Mouse (Mus musculus) lung, embryonic 14.5 days (tissue): Measurements from ENCODE around the gene Abl1. TPM values are rescaled to one million over a fixed set of nuclear protein-coding genes. Genes with fewer than 3 reads are reported as not detected.
"Not testable (repeated sequence)": the region's sequence is repeated elsewhere in the genome, so short reads cannot be mapped to it uniquely, and the experiment has no call there.

ENCODE experiments used
- ATAC-seq: fragments of 200-750 bp; cut with Nextera tagmentation; 2 replicates; pipeline ENCODE4 v1.8.0; 2017; ENCODE audit warnings: mild to moderate bottlenecking, moderate TSS enrichment, moderate library complexity; ENCODE audit not compliant: insufficient read depth
- DNase-seq: peaks from one replicate; pipeline ENCODE4 v3.0.0-alpha.2; 2015
- H3K27ac ChIP-seq: fragments of 300-500 bp; sonication (generic); 2 replicates; pipeline ENCODE4 v1.5.1; 2014; ENCODE audit warnings: low read depth, mild to moderate bottlenecking, moderate library complexity
- H3K27me3 ChIP-seq: fragments of 300-500 bp; sonication (generic); 2 replicates; pipeline ENCODE4 v1.6.1; 2014; ENCODE audit warnings: low read length, control low read depth; ENCODE audit not compliant: insufficient read depth
- H3K36me3 ChIP-seq: fragments of 300-500 bp; sonication (generic); 2 replicates; pipeline ENCODE4 v1.6.1; 2014; ENCODE audit warnings: control low read depth; ENCODE audit not compliant: insufficient read depth
- H3K4me1 ChIP-seq: fragments of 300-500 bp; sonication (generic); 2 replicates; pipeline ENCODE4 v1.6.1; 2014; ENCODE audit warnings: antibody characterized with exemption, control low read depth; ENCODE audit not compliant: insufficient read depth
- H3K4me2 ChIP-seq: fragments of 300-500 bp; sonication (generic); 2 replicates; pipeline ENCODE4 v1.6.1; 2014; ENCODE audit warnings: mild to moderate bottlenecking
- H3K4me3 ChIP-seq: fragments of 300-500 bp; sonication (generic); 2 replicates; pipeline ENCODE4 v1.5.1; 2014; ENCODE audit warnings: low read depth, low read length
- H3K9ac ChIP-seq: fragments of 300-500 bp; sonication (generic); 2 replicates; pipeline ENCODE4 v1.6.1; 2014
- H3K9me3 ChIP-seq: fragments of 300-500 bp; sonication (generic); 2 replicates; pipeline ENCODE4 v1.6.1; 2016; ENCODE audit warnings: low read depth, low read length, control low read depth
- CTCF ChIP-seq: IDR thresholded peaks from 2 replicates; pipeline ENCODE4 v1.5.1; 2016; ENCODE audit warnings: antibody characterized with exemption, low read depth
- WGBS: fragments of 180-500 bp; shearing (Covaris S2); extraction: QIAGEN DNeasy Blood & Tissue Kit; methylation state at CpG from one replicate; pipeline ENCODE4 v1.1.7; 2014; 5-methylcytosine and 5-hydroxymethylcytosine counted together
- polyA plus RNA-seq: library from polyadenylated mRNA; unstranded; fragments of >200 nt; fragmentation: Nextera tagmentation; extraction: Ambion mirVana; gene quantifications from 2 replicates; pipeline ENCODE4 v1.2.1, GENCODE M21; 2014

Gene Abl1
- polyA plus RNA-seq, 1 experiment from 2014 or later = 54.4 TPM

- H3K9ac ChIP-seq = no peak overlapping the region
- H3K27ac ChIP-seq = no peak overlapping the region
- no peaks in the 10 kb centered on the region for H3K27me3 ChIP-seq
- 27% methylated on average over 4 of the region's 4 CpGs for WGBS
- H3K4me3 ChIP-seq = no peak overlapping the region
- H3K9me3 ChIP-seq = no peaks in the 10 kb centered on the region
- peak; percentile 70 for TF ChIP-seq CTCF
- 0 out of 2 replicates have a peak, but pooled peaks cover 6% of the 10 kb centered on the region for H3K4me1 ChIP-seq
- DNase-seq (peak; percentile 65), ATAC-seq (no peak)
- peaks cover under 1% of the 10 kb centered on the region; the same call in 1 of the 2 replicates for H3K36me3 ChIP-seq
- no peak overlapping the region for H3K4me2 ChIP-seq
Observed at GRCm38 (mm10) chr2:31667332-31667731, 20.8 kb upstream of the Abl1 start.

GRCm38 (mm10) chr2:31670551-31671035 lies 17.6 kb upstream of the Abl1 start, which contains the start of gene Exosc2:
Exosc2 (plus strand) TSS chr2:31670715.
- H3K9ac ChIP-seq = peak within 1 kb of the TSS; percentile 86
- DNase-seq = peak; percentile 98

GRCm38 (mm10) chr2:31678641-31679040 lies 9.5 kb upstream of the Abl1 start:
- Histone ChIP-seq H3K9ac (no peak overlapping the region), H3K4me2 (no peak overlapping the region), H3K27ac (no peak overlapping the region), H3K27me3 (no peaks in the 10 kb centered on the region), H3K4me1 (no peaks in the 10 kb centered on the region), H3K4me3 (no peak overlapping the region), H3K36me3 (peaks cover 76% of the 10 kb centered on the region), H3K9me3 (no peaks in the 10 kb centered on the region)
- ATAC-seq (no peak), DNase-seq (no peak)
- WGBS = 91% methylated on average over 6 of the region's 6 CpGs
- no peak for TF ChIP-seq CTCF

More at GRCm38 (mm10) chr2:31670551-31671035, 17.6 kb upstream of the Abl1 start, which contains the start of gene Exosc2:
- no peaks in the 10 kb centered on the region for H3K9me3 ChIP-seq
- peak within 1 kb of the TSS; percentile 83 for H3K4me3 ChIP-seq
- ATAC-seq = peak; percentile 98
- WGBS = 1% methylated on average over 27 of the region's 27 CpGs
- no peak for TF ChIP-seq CTCF
- no peaks in the 10 kb centered on the region for H3K27me3 ChIP-seq
- H3K4me1 ChIP-seq = 0 out of 2 replicates have a peak, but pooled peaks cover 2% of the 10 kb centered on the region
- H3K27ac ChIP-seq = peak within 1 kb of the TSS; percentile 74
- H3K4me2 ChIP-seq = peak within 1 kb of the TSS; percentile 89
- H3K36me3 ChIP-seq = peaks cover 32% of the 10 kb centered on the region

GRCm38 (mm10) chr2:31681051-31681707 lies 7.0 kb upstream of the Abl1 start:
- not testable (repeated sequence) for H3K27ac ChIP-seq, H3K27me3 ChIP-seq, H3K4me1 ChIP-seq, ATAC-seq, H3K4me3 ChIP-seq, H3K4me2 ChIP-seq, H3K9me3 ChIP-seq, DNase-seq, H3K9ac ChIP-seq
- 82% methylated on average over 15 of the region's 15 CpGs for WGBS
- H3K36me3 ChIP-seq = peaks cover 50% of the 10 kb centered on the region

GRCm38 (mm10) chr2:31681731-31682235 lies 6.4 kb upstream of the Abl1 start:
- no peaks in the 10 kb centered on the region for H3K27me3 ChIP-seq
- H3K4me2 ChIP-seq = no peak overlapping the region
- DNase-seq (no peak), ATAC-seq (no peak)
- WGBS = 86% methylated on average over 6 of the region's 6 CpGs
- H3K27ac ChIP-seq = no peak overlapping the region
- H3K36me3 ChIP-seq = peaks cover 44% of the 10 kb centered on the region
- no peak for TF ChIP-seq CTCF
- no peaks in the 10 kb centered on the region for H3K9me3 ChIP-seq
- H3K4me3 ChIP-seq = no peak overlapping the region
- no peak overlapping the region for H3K9ac ChIP-seq
- no peaks in the 10 kb centered on the region for H3K4me1 ChIP-seq

GRCm38 (mm10) chr2:31683666-31684065 lies 4.5 kb upstream of the Abl1 start:
- H3K4me1 ChIP-seq = no peaks in the 10 kb centered on the region
- peaks cover 27% of the 10 kb centered on the region for H3K36me3 ChIP-seq
- peak; percentile 78 for TF ChIP-seq CTCF
- WGBS = 23% methylated on average over 2 of the region's 2 CpGs
- ATAC-seq = no peak
- DNase-seq = peak; percentile 91
- H3K9ac ChIP-seq = no peak overlapping the region
- H3K4me2 ChIP-seq = no peak overlapping the region
- no peak overlapping the region for H3K27ac ChIP-seq
- H3K27me3 ChIP-seq = no peaks in the 10 kb centered on the region
- no peaks in the 10 kb centered on the region for H3K9me3 ChIP-seq
- H3K4me3 ChIP-seq = no peak overlapping the region

- Histone ChIP-seq H3K27me3 (no peaks in the 10 kb centered on the region), H3K27ac (peak overlapping the region; percentile 93; the same call in 1 of the 2 replicates), H3K9ac (peak overlapping the region; percentile 73), H3K4me1 (0 out of 2 replicates have a peak, but pooled peaks cover 3% of the 10 kb centered on the region), H3K9me3 (no peaks in the 10 kb centered on the region), H3K36me3 (0 out of 2 replicates have a peak, but pooled peaks cover 7% of the 10 kb centered on the region), H3K4me3 (peak overlapping the region; percentile 98), H3K4me2 (peak overlapping the region; percentile 82)
- TF ChIP-seq CTCF = no peak
- DNase-seq (peak; percentile 28), ATAC-seq (no peak)
- WGBS = under 1% methylated on average over 12 of the region's 12 CpGs
Observed at GRCm38 (mm10) chr2:31689045-31689444, 869 bp downstream of the Abl1 start.
